Mouse (Mus musculus): Measurements from ENCODE around the gene Castor2.

DNA sequence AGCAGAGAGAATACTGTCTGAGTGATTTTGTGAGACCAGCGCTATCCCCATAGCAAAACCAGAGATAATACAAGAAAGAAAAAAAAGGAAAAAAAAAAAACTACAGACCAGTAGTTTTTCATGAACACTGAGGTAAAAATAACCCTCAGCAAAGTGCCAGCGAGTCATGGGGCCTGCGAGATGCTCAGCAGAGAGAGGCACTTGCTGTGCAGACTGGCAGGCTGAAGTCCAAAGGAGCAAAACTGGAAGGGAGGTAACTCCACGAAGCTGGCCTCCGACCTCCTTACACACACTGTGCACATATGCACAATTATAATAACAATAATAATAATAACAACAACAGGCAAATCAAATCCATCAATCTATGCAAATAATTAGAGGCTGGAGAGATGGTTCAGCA, 12.3 kb upstream of the Castor2 start:
- TF ChIP-seq CTCF (IDR thresholded peaks at IDR 0.05; ENCODE audit: borderline replicate concordance, control insufficient read depth, extremely low read depth, insufficient read depth, low read length, poor library complexity) (no peak), POLR2A (IDR thresholded peaks at IDR 0.05; ENCODE audit: control insufficient read depth, extremely low read depth, insufficient read depth, low read length, poor library complexity) (no peak)
